Mouse (Mus musculus) midbrain, postnatal 0 days (tissue): ENCODE data around the gene Adad2. TPM values are rescaled to one million over a fixed set of nuclear protein-coding genes. Genes with fewer than 3 reads are reported as not detected.

Source experiments
- ATAC-seq: fragments of 200-750 bp; cut with Nextera tagmentation; 2 replicates; pipeline ENCODE4 v1.8.0; 2017; ENCODE audit warnings: moderate number of reproducible peaks, mild to moderate bottlenecking, moderate TSS enrichment, moderate library complexity; ENCODE audit not compliant: low FRiP score
- DNase-seq: peaks from one replicate; pipeline ENCODE4 v3.0.0-alpha.2; 2015; ENCODE audit warnings: low spot score
- H3K27ac ChIP-seq: fragments of 300-500 bp; sonication (generic); 2 replicates; pipeline ENCODE4 v1.5.1; 2014; ENCODE audit warnings: low read depth, mild to moderate bottlenecking, low read length, mixed read lengths
- H3K27me3 ChIP-seq: fragments of 300-500 bp; sonication (generic); 2 replicates; pipeline ENCODE4 v1.6.1; 2014; ENCODE audit warnings: low read length, control low read depth, mixed read lengths; ENCODE audit not compliant: insufficient read depth
- H3K36me3 ChIP-seq: fragments of 300-500 bp; sonication (generic); 2 replicates; pipeline ENCODE4 v1.6.1; 2014; ENCODE audit warnings: low read length, control low read depth, mixed read lengths; ENCODE audit not compliant: insufficient read depth
- H3K4me1 ChIP-seq: fragments of 300-500 bp; sonication (generic); 2 replicates; pipeline ENCODE4 v1.6.1; 2014; ENCODE audit warnings: mild to moderate bottlenecking, control low read depth, antibody characterized with exemption, low read length, mixed read lengths; ENCODE audit not compliant: insufficient read depth
- H3K4me2 ChIP-seq: fragments of 300-500 bp; sonication (generic); 2 replicates; pipeline ENCODE4 v1.6.1; 2014; ENCODE audit warnings: low read depth, mild to moderate bottlenecking, low read length, mixed read lengths; ENCODE audit not compliant: poor library complexity, severe bottlenecking
- H3K4me3 ChIP-seq: fragments of 300-500 bp; sonication (generic); 2 replicates; pipeline ENCODE4 v1.5.1; 2014; ENCODE audit warnings: low read depth, mild to moderate bottlenecking, low read length, moderate library complexity
- H3K9ac ChIP-seq: fragments of 300-500 bp; sonication (generic); replicated peaks from 2 replicates; pipeline ENCODE4 v1.6.1; 2014; ENCODE audit warnings: mild to moderate bottlenecking, low read length, moderate library complexity, mixed read lengths; ENCODE audit not compliant: poor library complexity, severe bottlenecking
- H3K9me3 ChIP-seq: fragments of 300-500 bp; sonication (generic); 2 replicates; pipeline ENCODE4 v1.6.1; 2016; ENCODE audit warnings: low read length, control low read depth
- CTCF ChIP-seq: IDR thresholded peaks from 2 replicates; pipeline ENCODE4 v1.5.1; 2016; ENCODE audit warnings: antibody characterized with exemption, mild to moderate bottlenecking
- WGBS: fragments of 180-500 bp; shearing (Covaris S2); extraction: QIAGEN DNeasy Blood & Tissue Kit; methylation state at CpG from one replicate; pipeline ENCODE4 v1.1.7; 2014; 5-methylcytosine and 5-hydroxymethylcytosine counted together
- polyA plus RNA-seq: library from polyadenylated mRNA; unstranded; fragments of >200 nt; fragmentation: Nextera tagmentation; extraction: Ambion mirVana; gene quantifications from 2 replicates; pipeline ENCODE4 v1.2.1, GENCODE M21; 2015
- total RNA-seq: library from RNA; depleted of rRNA; stranded (reverse); fragments of >200 nt; gene quantifications from 2 replicates; pipeline ENCODE4 v1.2.3, GENCODE M21; 2014; rRNA removed

Adad2 gene
- total and polyA plus RNA-seq, 2 experiments from 2014 or later = 0.23 to 0.33 TPM

DNA sequence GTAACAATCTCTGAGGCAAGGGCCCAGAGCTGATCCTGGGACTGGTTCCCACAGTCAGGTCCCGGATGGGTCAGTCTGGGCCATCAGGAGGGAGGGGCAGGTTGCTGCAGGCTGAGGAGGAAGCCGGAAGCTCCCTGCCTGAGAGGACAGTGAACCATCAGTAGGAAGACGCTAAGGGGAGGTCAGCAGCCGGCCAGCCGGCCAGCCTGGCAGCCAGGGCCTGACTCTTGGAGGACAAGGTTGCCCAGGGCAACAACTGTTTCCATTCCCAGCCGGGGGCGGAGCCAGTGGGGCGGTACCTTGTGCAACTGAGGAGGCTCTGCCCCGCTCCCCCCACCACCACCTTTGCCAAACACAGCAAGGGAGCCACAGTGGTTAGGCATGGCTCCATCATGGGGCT lies 48.5 kb downstream of the Adad2 start:
- Histone ChIP-seq H3K4me1 (no peaks in the 10 kb centered on the region), H3K4me2 (no peak overlapping the region), H3K27me3 (no peaks in the 10 kb centered on the region), H3K36me3 (no peaks in the 10 kb centered on the region), H3K4me3 (no peak overlapping the region), H3K27ac (no peak overlapping the region), H3K9me3 (no peaks in the 10 kb centered on the region), H3K9ac (no peak overlapping the region)
- WGBS = 9% methylated on average over 9 of the region's 9 CpGs
- no peak for TF ChIP-seq CTCF
- ATAC-seq (no peak), DNase-seq (peak; percentile 70)

DNA sequence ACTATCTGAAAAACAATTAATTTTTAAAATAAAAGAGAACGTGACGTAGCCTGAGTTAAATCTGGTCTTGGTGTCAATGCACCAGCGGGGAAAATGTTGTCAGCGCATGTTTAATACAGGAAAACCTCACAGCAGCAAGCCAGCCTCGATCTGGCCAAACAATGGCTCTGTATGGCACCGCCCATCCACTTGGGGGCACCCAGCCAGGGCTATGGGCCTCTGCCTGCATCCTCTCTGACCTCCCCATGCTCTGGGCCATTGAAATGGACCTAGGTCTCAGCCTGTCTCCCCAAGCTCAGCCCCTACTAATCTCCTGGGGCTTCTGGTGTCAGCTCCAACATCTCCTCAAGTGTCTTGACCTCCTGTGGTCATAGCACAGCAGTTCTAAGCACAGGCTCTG lies 49.3 kb downstream of the Adad2 start:
- Histone ChIP-seq H3K27ac (no peak overlapping the region), H3K9ac (no peak overlapping the region), H3K4me1 (no peaks in the 10 kb centered on the region), H3K4me3 (no peak overlapping the region), H3K27me3 (no peaks in the 10 kb centered on the region), H3K36me3 (no peaks in the 10 kb centered on the region), H3K9me3 (no peaks in the 10 kb centered on the region), H3K4me2 (no peak overlapping the region)
- DNase-seq = no peak
- WGBS = 62% methylated on average over 6 of the region's 6 CpGs
- TF ChIP-seq CTCF = no peak
- ATAC-seq = no peak

- ATAC-seq (no peak), DNase-seq (no peak)
- H3K9ac ChIP-seq = no peak overlapping the region
- H3K4me1 ChIP-seq = no peaks in the 10 kb centered on the region
- H3K4me3 ChIP-seq = no peak overlapping the region
- no peaks in the 10 kb centered on the region for H3K27me3 ChIP-seq
- H3K9me3 ChIP-seq = no peaks in the 10 kb centered on the region
- no peak for TF ChIP-seq CTCF
- no peaks in the 10 kb centered on the region for H3K36me3 ChIP-seq
- 46% methylated on average over 11 of the region's 11 CpGs for WGBS
- no peak overlapping the region for H3K27ac ChIP-seq
- H3K4me2 ChIP-seq = no peak overlapping the region
These were observed 50.9 kb downstream of the Adad2 start for GRCm38 (mm10) chr8:119663440-119663839.

GRCm38 (mm10) chr8:119665270-119665669 lies 52.7 kb downstream of the Adad2 start:
- Histone ChIP-seq H3K4me1 (no peaks in the 10 kb centered on the region), H3K36me3 (no peaks in the 10 kb centered on the region), H3K4me3 (no peak overlapping the region), H3K9ac (no peak overlapping the region), H3K27me3 (no peaks in the 10 kb centered on the region), H3K27ac (no peak overlapping the region), H3K4me2 (no peak overlapping the region), H3K9me3 (no peaks in the 10 kb centered on the region)
- ATAC-seq = no peak
- no peak for DNase-seq
- WGBS = 69% methylated on average over 6 of the region's 6 CpGs
- no peak for TF ChIP-seq CTCF

Other genes starting within 250 kb of the Adad2 start
- 27.0 and 32.1 TPM in 2 replicates for gene Mlycd, start 217.9 kb upstream of the Adad2 start, total RNA-seq
- 19.0 and 20.6 TPM in 2 replicates for gene Mlycd, start 217.9 kb upstream of the Adad2 start, polyA plus RNA-seq
- 0.38 TPM in 1 of 2 replicates, not detected in the other for gene Osgin1, start 178.6 kb upstream of the Adad2 start, total RNA-seq
- 0.15 and 0.32 TPM in 2 replicates for gene Osgin1, start 178.6 kb upstream of the Adad2 start, polyA plus RNA-seq
- 106 and 119 TPM in 2 replicates for gene Necab2, start 166.0 kb upstream of the Adad2 start, total RNA-seq
- 76.6 and 84.6 TPM in 2 replicates for gene Necab2, start 166.0 kb upstream of the Adad2 start, polyA plus RNA-seq
- gene Slc38a8, start 111.0 kb upstream of the Adad2 start, total RNA-seq = 0.16 and 0.19 TPM in 2 replicates
- gene Slc38a8, start 111.0 kb upstream of the Adad2 start, polyA plus RNA-seq = 0.09 and 0.12 TPM in 2 replicates
- 68.8 and 72.7 TPM in 2 replicates for gene Mbtps1, start 54.0 kb upstream of the Adad2 start, total RNA-seq
- 45.5 and 46.0 TPM in 2 replicates for gene Mbtps1, start 54.0 kb upstream of the Adad2 start, polyA plus RNA-seq
- gene Hsdl1, start 37.6 kb upstream of the Adad2 start, total RNA-seq = 164 and 176 TPM in 2 replicates
- gene Hsdl1, start 37.6 kb upstream of the Adad2 start, polyA plus RNA-seq = 164 and 174 TPM in 2 replicates
- gene Dnaaf1, start 37.5 kb upstream of the Adad2 start, total RNA-seq = 0.47 and 1.1 TPM in 2 replicates
- 0.51 and 0.60 TPM in 2 replicates for gene Dnaaf1, start 37.5 kb upstream of the Adad2 start, polyA plus RNA-seq
- 20.1 and 22.5 TPM in 2 replicates for gene Taf1c, start 7.5 kb upstream of the Adad2 start, total RNA-seq
- gene Taf1c, start 7.5 kb upstream of the Adad2 start, polyA plus RNA-seq = 9.6 and 10.2 TPM in 2 replicates
- 0.61 and 1.6 TPM in 2 replicates for gene Kcng4, start 22.9 kb downstream of the Adad2 start, total RNA-seq
- 0.27 and 0.28 TPM in 2 replicates for gene Kcng4, start 22.9 kb downstream of the Adad2 start, polyA plus RNA-seq
- 8.5 and 13.5 TPM in 2 replicates for gene Wfdc1, start 53.6 kb downstream of the Adad2 start, total RNA-seq
- 11.6 and 11.8 TPM in 2 replicates for gene Wfdc1, start 53.6 kb downstream of the Adad2 start, polyA plus RNA-seq
- gene Atp2c2, start 87.3 kb downstream of the Adad2 start, total RNA-seq = 0.28 and 0.82 TPM in 2 replicates
- 0.83 and 1.1 TPM in 2 replicates for gene Atp2c2, start 87.3 kb downstream of the Adad2 start, polyA plus RNA-seq
- 18.5 and 20.4 TPM in 2 replicates for gene Tldc1, start 165.7 kb downstream of the Adad2 start, total RNA-seq
- 6.7 and 7.4 TPM in 2 replicates for gene Tldc1, start 165.7 kb downstream of the Adad2 start, polyA plus RNA-seq
- gene Cotl1, start 227.8 kb downstream of the Adad2 start, total RNA-seq = 223 and 238 TPM in 2 replicates
- gene Cotl1, start 227.8 kb downstream of the Adad2 start, polyA plus RNA-seq = 112 and 119 TPM in 2 replicates
- 28.2 and 31.0 TPM in 2 replicates for gene Klhl36, start 249.5 kb downstream of the Adad2 start, total RNA-seq
- 19.5 and 21.0 TPM in 2 replicates for gene Klhl36, start 249.5 kb downstream of the Adad2 start, polyA plus RNA-seq